Mouse (Mus musculus) spleen, adult 2 months (tissue): ENCODE measurements around the gene Cfap206. TPM values are rescaled to one million over a fixed set of nuclear protein-coding genes. Genes with fewer than 3 reads are reported as not detected.

ENCODE experiments used
- DNase-seq, 2 experiments: peaks; one replicate each; pipeline versions ENCODE4 v3.0.0 to v3.0.0-alpha.2; 2012 to 2021; ENCODE audit warnings: low spot score in 2 of 2, low read depth in 1 of 2
- H3K27ac ChIP-seq: fragments of 200-500 bp; 2 replicates; pipeline ENCODE4 v1.5.1; 2012; ENCODE audit warnings: low read length, inconsistent platforms; ENCODE audit not compliant: insufficient read depth
- H3K27me3 ChIP-seq: fragments of 200-500 bp; 2 replicates; pipeline ENCODE4 v1.6.1; 2012; ENCODE audit warnings: mild to moderate bottlenecking, moderate library complexity, low read length, inconsistent platforms; ENCODE audit not compliant: control insufficient read depth, insufficient read depth
- H3K36me3 ChIP-seq: fragments of 200-500 bp; 2 replicates; pipeline ENCODE4 v1.6.1; 2012; ENCODE audit warnings: mild to moderate bottlenecking, low read length, inconsistent platforms; ENCODE audit not compliant: control insufficient read depth, insufficient read depth
- H3K4me1 ChIP-seq: fragments of 200-500 bp; 2 replicates; pipeline ENCODE4 v1.6.1; 2011; ENCODE audit warnings: inconsistent platforms; ENCODE audit not compliant: control insufficient read depth, insufficient read depth, insufficient read length
- H3K4me3 ChIP-seq: fragments of 200-500 bp; 2 replicates; pipeline ENCODE4 v1.5.1; 2011; ENCODE audit warnings: mild to moderate bottlenecking, inconsistent platforms; ENCODE audit not compliant: insufficient read depth, insufficient read length; ENCODE audit errors: extremely low read depth
- CTCF ChIP-seq: fragments of 200-500 bp; IDR thresholded peaks from 2 replicates; pipeline ENCODE4 v1.5.1; 2011; ENCODE audit warnings: mild to moderate bottlenecking, inconsistent platforms; ENCODE audit not compliant: insufficient read depth, insufficient read length, insufficient replicate concordance; ENCODE audit errors: extremely low read depth
- POLR2A ChIP-seq: fragments of 200-500 bp; IDR thresholded peaks from 2 replicates; pipeline ENCODE4 v1.6.1; 2011; ENCODE audit warnings: low read depth, low read length, inconsistent platforms
- WGBS: fragments of 180-500 bp; shearing (Covaris S2); methylation state at CpG from one replicate; pipeline ENCODE4 v1.1.7; 2018; 5-methylcytosine and 5-hydroxymethylcytosine counted together
- polyA plus RNA-seq: library from polyadenylated mRNA; depleted of rRNA; stranded (reverse); fragments of >200 nt; gene quantifications from 2 replicates; pipeline ENCODE4 v1.2.3, GENCODE M21; 2012

Cfap206 gene
- polyA plus RNA-seq, 1 experiment = not detected

GRCm38 (mm10) chr4:34724306-34724705 lies 5.7 kb downstream of the Cfap206 start:
- H3K27ac ChIP-seq = no peak overlapping the region
- H3K4me1 ChIP-seq = no peaks in the 10 kb centered on the region
- H3K27me3 ChIP-seq = no peaks in the 10 kb centered on the region
- 82% methylated on average over 4 of the region's 4 CpGs for WGBS
- H3K36me3 ChIP-seq = no peaks in the 10 kb centered on the region
- no peak for DNase-seq
- no peak overlapping the region for H3K4me3 ChIP-seq
- TF ChIP-seq POLR2A (no peak), CTCF (no peak)

DNA sequence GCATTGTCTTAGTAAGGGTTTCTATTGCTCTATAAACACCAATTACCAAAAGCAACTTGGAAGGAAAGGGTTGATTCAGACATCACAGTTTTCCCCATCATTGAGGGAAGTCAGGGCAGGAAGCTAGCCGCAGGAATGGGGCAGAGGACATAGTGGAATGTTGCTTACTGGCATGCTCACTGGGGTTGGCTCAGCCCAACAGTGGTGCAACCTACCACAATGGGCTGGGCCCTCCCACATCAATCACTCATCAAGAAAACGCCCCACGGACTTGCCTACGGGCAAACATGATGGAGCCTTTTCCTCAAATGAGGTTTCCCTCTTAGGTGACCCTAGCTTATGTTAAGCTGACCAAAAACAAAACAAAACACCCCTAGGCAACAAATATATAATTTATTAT lies 6.8 kb downstream of the Cfap206 start:
- TF ChIP-seq CTCF (no peak), POLR2A (no peak)
- Histone ChIP-seq H3K27ac (no peak overlapping the region), H3K4me1 (no peaks in the 10 kb centered on the region), H3K27me3 (no peaks in the 10 kb centered on the region), H3K4me3 (no peak overlapping the region), H3K36me3 (no peaks in the 10 kb centered on the region)
- WGBS = 73% methylated on average over 4 of the region's 4 CpGs
- no peak for DNase-seq

DNA sequence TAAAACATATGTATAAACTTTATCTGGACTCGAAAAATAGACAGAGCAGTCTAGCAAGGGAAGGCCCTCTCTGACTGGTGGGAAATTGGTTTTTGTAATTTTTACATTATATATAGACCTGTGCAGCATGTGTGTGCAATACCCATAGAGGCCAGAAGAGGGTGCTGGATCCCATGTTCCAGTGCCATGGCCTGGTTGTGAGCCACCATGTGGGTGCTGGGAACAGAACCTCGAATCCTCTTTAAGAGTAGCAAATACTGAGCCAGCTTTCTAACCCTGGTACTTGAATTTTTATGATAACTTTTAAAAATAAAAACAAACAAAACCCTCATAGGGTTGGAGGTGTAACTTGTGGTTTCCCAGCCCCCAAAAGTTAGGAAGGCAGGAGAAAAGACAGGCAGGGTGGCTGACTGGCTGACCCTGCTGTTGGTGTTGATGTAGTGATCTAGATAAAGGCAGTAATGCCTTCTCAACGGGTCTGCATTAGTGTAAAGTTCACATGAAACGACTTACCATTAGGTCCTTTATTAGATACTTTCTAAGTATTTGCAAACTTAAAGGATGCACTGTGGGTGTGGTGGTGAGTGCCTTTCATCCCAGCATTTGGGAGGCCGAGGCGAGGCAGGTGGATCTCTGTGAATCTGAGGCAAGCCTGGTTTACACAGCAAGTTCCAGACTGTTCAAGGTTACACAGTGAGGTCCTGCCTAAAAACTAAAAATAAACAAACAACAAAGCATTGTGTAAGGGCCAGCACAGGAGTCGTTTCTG lies 9.7 kb downstream of the Cfap206 start:
- 90% methylated on average over 7 of the region's 7 CpGs for WGBS
- Histone ChIP-seq H3K27ac (no peak overlapping the region), H3K4me1 (no peaks in the 10 kb centered on the region), H3K27me3 (no peaks in the 10 kb centered on the region), H3K36me3 (no peaks in the 10 kb centered on the region), H3K4me3 (no peak overlapping the region)
- DNase-seq = no peak
- TF ChIP-seq POLR2A (no peak), CTCF (no peak)

- DNase-seq = no peak
- Histone ChIP-seq H3K27me3 (no peaks in the 10 kb centered on the region), H3K4me1 (no peaks in the 10 kb centered on the region), H3K4me3 (no peak overlapping the region), H3K36me3 (no peaks in the 10 kb centered on the region), H3K27ac (no peak overlapping the region)
- TF ChIP-seq CTCF = no peak
- TF ChIP-seq POLR2A = no peak
- WGBS = 94% methylated on average over 12 of the region's 12 CpGs
These were observed 10.6 kb downstream of the Cfap206 start for GRCm38 (mm10) chr4:34719421-34719820.

DNA sequence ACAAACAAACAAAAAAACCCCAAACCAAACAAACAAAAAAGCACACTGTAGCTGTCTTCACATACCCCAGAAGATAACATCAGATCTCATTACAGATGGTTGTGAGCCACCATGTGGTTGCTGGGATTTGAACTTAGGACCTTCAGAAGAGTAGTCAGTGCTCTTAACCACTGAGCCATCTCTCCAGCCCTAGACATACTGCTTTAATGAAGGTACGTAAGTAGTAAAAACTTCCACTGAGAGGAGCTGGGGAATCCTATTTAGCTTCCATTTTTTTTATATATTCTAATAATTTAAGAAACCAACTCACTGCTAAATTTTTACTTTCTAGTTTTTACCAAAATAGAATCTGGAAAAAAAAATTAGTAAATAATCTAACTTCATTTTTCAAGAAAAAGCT lies 14.9 kb downstream of the Cfap206 start:
- H3K4me1 ChIP-seq = no peaks in the 10 kb centered on the region
- H3K27me3 ChIP-seq = no peaks in the 10 kb centered on the region
- TF ChIP-seq CTCF (no peak), POLR2A (no peak)
- DNase-seq = no peak
- no peaks in the 10 kb centered on the region for H3K36me3 ChIP-seq
- no peak overlapping the region for H3K27ac ChIP-seq
- H3K4me3 ChIP-seq = no peak overlapping the region
- 94% methylated on average over 1 of the region's 1 CpGs for WGBS

DNA sequence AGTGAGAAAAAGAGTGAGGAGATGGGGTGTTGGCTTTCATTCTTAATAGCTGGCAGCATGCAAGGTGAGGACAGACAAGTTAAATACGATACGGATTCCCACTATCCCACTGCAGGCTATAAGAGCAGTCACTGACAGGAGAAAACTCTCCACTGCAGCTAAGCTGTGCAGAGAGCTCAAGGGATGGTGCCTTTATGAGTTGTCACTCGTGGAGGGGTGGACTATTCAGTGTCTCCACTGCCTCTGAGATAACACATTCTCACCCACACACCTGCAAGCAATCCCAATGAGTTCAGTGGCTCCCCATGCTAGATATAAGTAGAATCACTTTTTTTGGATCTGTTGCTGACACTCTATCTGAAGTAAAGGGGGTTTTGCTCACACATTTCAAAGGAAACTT lies 21.9 kb downstream of the Cfap206 start:
- no peaks in the 10 kb centered on the region for H3K4me1 ChIP-seq
- 82% methylated on average over 3 of the region's 3 CpGs for WGBS
- H3K27me3 ChIP-seq = no peaks in the 10 kb centered on the region
- no peak overlapping the region for H3K27ac ChIP-seq
- no peaks in the 10 kb centered on the region for H3K36me3 ChIP-seq
- DNase-seq = no peak
- TF ChIP-seq CTCF = no peak
- TF ChIP-seq POLR2A = no peak
- H3K4me3 ChIP-seq = no peak overlapping the region

- H3K36me3 ChIP-seq = no peaks in the 10 kb centered on the region
- DNase-seq = no peak
- H3K4me1 ChIP-seq = no peaks in the 10 kb centered on the region
- WGBS = 90% methylated on average over 3 of the region's 3 CpGs
- TF ChIP-seq POLR2A = no peak
- no peak for TF ChIP-seq CTCF
- no peak overlapping the region for H3K4me3 ChIP-seq
- no peak overlapping the region for H3K27ac ChIP-seq
- H3K27me3 ChIP-seq = no peaks in the 10 kb centered on the region
These were observed 22.8 kb downstream of the Cfap206 start for GRCm38 (mm10) chr4:34707248-34707647.
